Mouse (Mus musculus) R1 (cell line): ENCODE measurements around the gene Acyp2.
"Not testable (repeated sequence)": the region's sequence is repeated elsewhere in the genome, so short reads cannot be mapped to it uniquely, and the experiment has no call there.

Experiments
- DNase-seq: peaks from one replicate; pipeline ENCODE4 v3.0.0-alpha.2; 2018; ENCODE audit warnings: low read depth, low spot score

Acyp2 gene

GRCm38 (mm10) chr11:30649001-30649637 lies at the start of gene Acyp2:
Acyp2 (minus strand) TSS chr11:30649587.
- peak; percentile 90 for DNase-seq

GRCm38 (mm10) chr11:30689421-30689820 lies 40.0 kb upstream of the Acyp2 start:
- no peak for DNase-seq

- DNase-seq: peak; percentile 76
Measured at GRCm38 (mm10) chr11:30676086-30676485, 26.7 kb upstream of the Acyp2 start.

- no peak for DNase-seq
Measured at GRCm38 (mm10) chr11:30672719-30673118, 23.3 kb upstream of the Acyp2 start.

GRCm38 (mm10) chr11:30663001-30663400 lies 13.6 kb upstream of the Acyp2 start:
- DNase-seq: no peak

GRCm38 (mm10) chr11:30662591-30662990 lies 13.2 kb upstream of the Acyp2 start:
- no peak for DNase-seq

- DNase-seq: peak; percentile 31
Measured at GRCm38 (mm10) chr11:30657069-30657468, 7.7 kb upstream of the Acyp2 start.

GRCm38 (mm10) chr11:30656060-30656459 lies 6.7 kb upstream of the Acyp2 start:
- DNase-seq: peak; percentile 44

GRCm38 (mm10) chr11:30650416-30650815 lies 1.0 kb upstream of the Acyp2 start:
- no peak for DNase-seq

- no peak for DNase-seq
Measured at GRCm38 (mm10) chr11:30635674-30636073, 13.7 kb downstream of the Acyp2 start.

GRCm38 (mm10) chr11:30630514-30630913 lies 18.9 kb downstream of the Acyp2 start:
- no peak for DNase-seq

- no peak for DNase-seq
Measured at GRCm38 (mm10) chr11:30623218-30623617, 26.2 kb downstream of the Acyp2 start.

GRCm38 (mm10) chr11:30621386-30622363 lies 27.7 kb downstream of the Acyp2 start:
- not testable (repeated sequence) for DNase-seq

GRCm38 (mm10) chr11:30618235-30618634 lies 31.2 kb downstream of the Acyp2 start:
- no peak for DNase-seq

GRCm38 (mm10) chr11:30617571-30618097 lies 31.8 kb downstream of the Acyp2 start:
- DNase-seq: peak; percentile 18

GRCm38 (mm10) chr11:30615977-30616376 lies 33.4 kb downstream of the Acyp2 start:
- DNase-seq: no peak

- DNase-seq: peak; percentile 15
Measured at GRCm38 (mm10) chr11:30613916-30614546, 35.4 kb downstream of the Acyp2 start.

GRCm38 (mm10) chr11:30612699-30613098 lies 36.7 kb downstream of the Acyp2 start:
- DNase-seq: no peak

GRCm38 (mm10) chr11:30609247-30609646 lies 40.1 kb downstream of the Acyp2 start:
- no peak for DNase-seq

GRCm38 (mm10) chr11:30607587-30608518 lies 41.5 kb downstream of the Acyp2 start:
- no peak for DNase-seq

- DNase-seq: peak; percentile 10
Measured at GRCm38 (mm10) chr11:30597259-30597658, 52.1 kb downstream of the Acyp2 start.
